Mouse (Mus musculus): ENCODE measurements at regions not wholly inside any gene's neighbourhood (a gene's known extent, or its start where the extent isn't known, plus 50 kb on each side); places are given as distances from the start of the nearest gene placed in this dataset.

- TF ChIP-seq GATA1 (IDR thresholded peaks at IDR 0.05; ENCODE audit: borderline replicate concordance, low read length) (no peak), FLI1 (IDR thresholded peaks at IDR 0.05; ENCODE audit: low read length) (no peak)
Measured at GRCm38 (mm10) chr2:92518891-92519290, 58.6 kb upstream of the Slc35c1 start.
